Mouse (Mus musculus) hindbrain, embryonic 13.5 days (tissue): Measurements from ENCODE around the gene Alg12. TPM values are rescaled to one million over a fixed set of nuclear protein-coding genes. Genes with fewer than 3 reads are reported as not detected.

Source experiments
- ATAC-seq: fragments of 200-750 bp; cut with Nextera tagmentation; 2 replicates; pipeline ENCODE4 v1.8.0; 2017; ENCODE audit warnings: moderate TSS enrichment; ENCODE audit not compliant: low FRiP score
- H3K27ac ChIP-seq: fragments of 300-500 bp; sonication (generic); 2 replicates; pipeline ENCODE4 v1.5.1; 2015; ENCODE audit warnings: inconsistent platforms, mild to moderate bottlenecking, moderate library complexity
- H3K27me3 ChIP-seq: fragments of 300-500 bp; sonication (generic); 2 replicates; pipeline ENCODE4 v1.6.1; 2015; ENCODE audit warnings: mild to moderate bottlenecking, inconsistent platforms
- H3K36me3 ChIP-seq: fragments of 300-500 bp; sonication (generic); 2 replicates; pipeline ENCODE4 v1.6.1; 2015; ENCODE audit warnings: mild to moderate bottlenecking, inconsistent platforms
- H3K4me1 ChIP-seq: fragments of 300-500 bp; sonication (generic); replicated peaks from 2 replicates; pipeline ENCODE4 v1.6.1; 2015; ENCODE audit warnings: inconsistent platforms
- H3K4me2 ChIP-seq: fragments of 300-500 bp; sonication (generic); 2 replicates; pipeline ENCODE4 v1.6.1; 2015; ENCODE audit warnings: inconsistent platforms, mild to moderate bottlenecking, moderate library complexity
- H3K4me3 ChIP-seq: fragments of 300-500 bp; sonication (generic); 2 replicates; pipeline ENCODE4 v1.5.1; 2015; ENCODE audit warnings: mild to moderate bottlenecking, inconsistent platforms
- H3K9ac ChIP-seq: fragments of 300-500 bp; sonication (generic); 2 replicates; pipeline ENCODE4 v1.6.1; 2015; ENCODE audit warnings: mild to moderate bottlenecking, inconsistent platforms
- H3K9me3 ChIP-seq: fragments of 300-500 bp; sonication (generic); 2 replicates; pipeline ENCODE4 v1.6.1; 2016; ENCODE audit warnings: inconsistent platforms
- WGBS: fragments of 180-500 bp; shearing (Covaris S2); methylation state at CpG from one replicate; pipeline ENCODE4 v1.1.7; 2015; 5-methylcytosine and 5-hydroxymethylcytosine counted together
- polyA plus RNA-seq: library from polyadenylated mRNA; unstranded; fragments of >200 nt; fragmentation: Nextera tagmentation; extraction: Ambion mirVana; gene quantifications from 2 replicates; pipeline ENCODE4 v1.2.1, GENCODE M21; 2015

Alg12 gene
- polyA plus RNA-seq = 8.1 and 8.7 TPM in 2 replicates

- WGBS = under 1% methylated on average over 87 of the region's 88 CpGs
- peaks cover 27% of the 10 kb centered on the region for H3K4me1 ChIP-seq
- H3K36me3 ChIP-seq = peaks cover 45% of the 10 kb centered on the region
- peak within 1 kb of the TSS; percentile 86 for H3K4me3 ChIP-seq
- peak within 1 kb of the TSS; percentile 89 for H3K27ac ChIP-seq
- peak; percentile 98 for ATAC-seq
- H3K9me3 ChIP-seq = no peaks in the 10 kb centered on the region
- H3K9ac ChIP-seq = peak within 1 kb of the TSS; percentile 88
- peak within 1 kb of the TSS; percentile 83 for H3K4me2 ChIP-seq
- H3K27me3 ChIP-seq = no peaks in the 10 kb centered on the region
These were observed at the start of gene Alg12, which contains the start of gene Creld2 for GRCm38 (mm10) chr15:88819026-88819905. Gene Alg12, minus strand, starts transcription at chr15:88819318. Gene Creld2, plus strand, starts transcription at chr15:88819646.

GRCm38 (mm10) chr15:88868024-88868742 is 49.1 kb upstream of the Alg12 start:
- Histone ChIP-seq H3K4me1 (peaks cover 24% of the 10 kb centered on the region), H3K27ac (no peak overlapping the region), H3K4me2 (no peak overlapping the region), H3K4me3 (no peak overlapping the region), H3K36me3 (peaks cover 43% of the 10 kb centered on the region), H3K27me3 (no peaks in the 10 kb centered on the region), H3K9ac (no peak overlapping the region), H3K9me3 (no peaks in the 10 kb centered on the region)
- ATAC-seq = no peak
- WGBS = 93% methylated on average over 6 of the region's 6 CpGs

- Histone ChIP-seq H3K27me3 (no peaks in the 10 kb centered on the region), H3K9ac (no peak overlapping the region), H3K4me3 (no peak overlapping the region), H3K36me3 (peaks cover 43% of the 10 kb centered on the region), H3K4me1 (peaks cover 24% of the 10 kb centered on the region), H3K9me3 (no peaks in the 10 kb centered on the region), H3K27ac (no peak overlapping the region), H3K4me2 (no peak overlapping the region)
- ATAC-seq = no peak
- 39% methylated on average over 5 of the region's 5 CpGs for WGBS
These were observed 48.4 kb upstream of the Alg12 start for GRCm38 (mm10) chr15:88867368-88868023.

GRCm38 (mm10) chr15:88866934-88867356 is 47.8 kb upstream of the Alg12 start:
- H3K27me3 ChIP-seq = no peaks in the 10 kb centered on the region
- H3K9ac ChIP-seq = peak overlapping the region; percentile 35; the same call in 1 of the 2 replicates
- H3K4me3 ChIP-seq = no peak overlapping the region
- H3K9me3 ChIP-seq = no peaks in the 10 kb centered on the region
- H3K4me1 ChIP-seq = peaks cover 24% of the 10 kb centered on the region
- no peak overlapping the region for H3K4me2 ChIP-seq
- peaks cover 43% of the 10 kb centered on the region for H3K36me3 ChIP-seq
- H3K27ac ChIP-seq = no peak overlapping the region
- ATAC-seq = no peak
- 53% methylated on average over 7 of the region's 7 CpGs for WGBS

GRCm38 (mm10) chr15:88865888-88866695 is 47.0 kb upstream of the Alg12 start:
- Histone ChIP-seq H3K4me2 (no peak overlapping the region), H3K27ac (no peak overlapping the region)

GRCm38 (mm10) chr15:88865061-88865460 is 45.9 kb upstream of the Alg12 start:
- no peak for ATAC-seq
- peaks cover 43% of the 10 kb centered on the region for H3K36me3 ChIP-seq
- no peaks in the 10 kb centered on the region for H3K9me3 ChIP-seq
- 90% methylated on average over 14 of the region's 14 CpGs for WGBS
- peak overlapping the region; percentile 93; the same call in 1 of the 2 replicates for H3K4me3 ChIP-seq
- H3K4me2 ChIP-seq = peak overlapping the region; percentile 88
- H3K4me1 ChIP-seq = peaks cover 30% of the 10 kb centered on the region
- H3K27me3 ChIP-seq = no peaks in the 10 kb centered on the region
- no peak overlapping the region for H3K27ac ChIP-seq
- peak overlapping the region; percentile 94 for H3K9ac ChIP-seq

More at GRCm38 (mm10) chr15:88865888-88866695, 47.0 kb upstream of the Alg12 start:
- peaks cover 43% of the 10 kb centered on the region for H3K36me3 ChIP-seq
- H3K9ac ChIP-seq = peak overlapping the region; percentile 35; the same call in 1 of the 2 replicates
- H3K4me1 ChIP-seq = peaks cover 30% of the 10 kb centered on the region
- H3K27me3 ChIP-seq = no peaks in the 10 kb centered on the region
- H3K9me3 ChIP-seq = no peaks in the 10 kb centered on the region
- 86% methylated on average over 4 of the region's 4 CpGs for WGBS
- no peak for ATAC-seq
- no peak overlapping the region for H3K4me3 ChIP-seq

- ATAC-seq = peak; percentile 28
These were observed 45.3 kb upstream of the Alg12 start for GRCm38 (mm10) chr15:88864270-88865030.

GRCm38 (mm10) chr15:88863695-88864231 is 44.6 kb upstream of the Alg12 start:
- ATAC-seq = peak; percentile 76

More at GRCm38 (mm10) chr15:88864270-88865030, 45.3 kb upstream of the Alg12 start:
- Histone ChIP-seq H3K9ac (peak overlapping the region; percentile 94), H3K4me3 (peak overlapping the region; percentile 93), H3K27me3 (no peaks in the 10 kb centered on the region), H3K27ac (peak overlapping the region; percentile 98), H3K9me3 (no peaks in the 10 kb centered on the region), H3K4me1 (peaks cover 30% of the 10 kb centered on the region), H3K36me3 (peaks cover 43% of the 10 kb centered on the region), H3K4me2 (peak overlapping the region; percentile 88)
- WGBS = 36% methylated on average over 22 of the region's 22 CpGs

GRCm38 (mm10) chr15:88862881-88863694 is 44.0 kb upstream of the Alg12 start:
- Histone ChIP-seq H3K36me3 (peaks cover 38% of the 10 kb centered on the region), H3K9me3 (no peaks in the 10 kb centered on the region), H3K4me1 (peaks cover 30% of the 10 kb centered on the region), H3K27ac (peak overlapping the region; percentile 98), H3K4me3 (peak overlapping the region; percentile 93), H3K9ac (peak overlapping the region; percentile 94), H3K27me3 (no peaks in the 10 kb centered on the region), H3K4me2 (peak overlapping the region; percentile 88)
- WGBS = under 1% methylated on average over 82 of the region's 98 CpGs
- ATAC-seq = 0 out of 2 replicates have a peak, but pooled peaks have one; percentile 1

More at GRCm38 (mm10) chr15:88863695-88864231, 44.6 kb upstream of the Alg12 start:
- Histone ChIP-seq H3K27me3 (no peaks in the 10 kb centered on the region), H3K4me3 (peak overlapping the region; percentile 93), H3K9me3 (no peaks in the 10 kb centered on the region), H3K36me3 (peaks cover 43% of the 10 kb centered on the region), H3K9ac (peak overlapping the region; percentile 94), H3K27ac (peak overlapping the region; percentile 98), H3K4me2 (peak overlapping the region; percentile 88), H3K4me1 (peaks cover 30% of the 10 kb centered on the region)
- 0% methylated on average over 27 of the region's 39 CpGs for WGBS
